Mouse (Mus musculus) adrenal gland, postnatal 10 days (tissue): ENCODE results near the gene Gtpbp4. TPM values are rescaled to one million over a fixed set of nuclear protein-coding genes. Genes with fewer than 3 reads are reported as not detected.
A peak's percentile ranks its signal among the peaks of the same experiment; 100 is the strongest.
"Not testable (repeated sequence)": the region's sequence is repeated elsewhere in the genome, so short reads cannot be mapped to it uniquely, and the experiment has no call there.

Source experiments
- DNase-seq: peaks from one replicate; pipeline ENCODE4 v3.0.0; 2021; ENCODE audit warnings: mixed read lengths
- microRNA-seq: library from miRNA; unstranded; fragments of <30 nt; microRNA quantifications from one replicate; pipeline ENCODE4 v1.2.0, GENCODE M21; 2021
- total RNA-seq, 2 experiments: library from RNA; stranded (reverse); gene quantifications; 2 replicates each; pipeline ENCODE4 v1.2.3; 2021

Gene Gtpbp4
- total RNA-seq, 2 experiments from 2014 or later = 59.4 to 60.0 TPM

GRCm38 (mm10) chr13:8972369-8972768 lies 23.5 kb downstream of the Gtpbp4 start:
- no peak for DNase-seq

GRCm38 (mm10) chr13:8967742-8968141 lies 28.1 kb downstream of the Gtpbp4 start:
- DNase-seq = no peak

DNA sequence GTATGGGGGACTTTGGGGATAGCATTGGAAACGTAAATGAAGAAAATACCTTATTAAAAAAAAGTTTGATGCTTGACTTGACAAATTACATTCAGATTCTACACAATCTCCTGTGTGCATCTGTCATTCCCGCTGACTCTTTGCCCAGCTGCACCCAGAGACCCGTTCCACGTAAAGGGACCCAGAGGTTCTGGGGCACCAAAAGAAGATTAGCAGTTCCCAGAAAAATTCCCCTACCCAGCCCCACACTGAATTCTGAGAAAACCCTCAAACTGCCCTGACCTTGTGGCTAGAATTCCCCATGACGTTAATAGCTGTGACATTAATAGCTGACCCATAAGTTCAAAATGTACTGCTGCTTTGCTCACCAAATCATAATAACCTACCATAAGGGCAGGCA lies 30.7 kb downstream of the Gtpbp4 start:
- no peak for DNase-seq

DNA sequence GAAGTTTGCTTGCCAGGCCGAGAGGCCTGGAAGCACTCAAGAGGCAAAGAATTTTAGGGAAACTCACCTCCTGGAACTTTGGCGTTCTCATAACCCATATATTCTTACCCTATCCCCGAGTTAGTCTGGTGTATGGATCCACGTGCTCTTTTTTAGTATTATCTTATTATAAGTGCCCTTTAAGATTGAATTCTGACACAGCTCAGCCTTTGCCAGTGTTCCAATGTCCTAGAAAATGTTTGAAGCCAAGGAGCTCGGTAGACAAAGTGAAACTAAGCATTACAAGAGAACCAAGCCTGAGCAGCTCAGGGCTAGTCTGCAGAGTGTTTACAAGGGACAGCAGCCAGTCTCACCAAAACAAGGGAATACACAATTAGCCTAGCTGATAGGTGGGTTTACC lies 33.6 kb downstream of the Gtpbp4 start:
- DNase-seq = peak; percentile 9

DNA sequence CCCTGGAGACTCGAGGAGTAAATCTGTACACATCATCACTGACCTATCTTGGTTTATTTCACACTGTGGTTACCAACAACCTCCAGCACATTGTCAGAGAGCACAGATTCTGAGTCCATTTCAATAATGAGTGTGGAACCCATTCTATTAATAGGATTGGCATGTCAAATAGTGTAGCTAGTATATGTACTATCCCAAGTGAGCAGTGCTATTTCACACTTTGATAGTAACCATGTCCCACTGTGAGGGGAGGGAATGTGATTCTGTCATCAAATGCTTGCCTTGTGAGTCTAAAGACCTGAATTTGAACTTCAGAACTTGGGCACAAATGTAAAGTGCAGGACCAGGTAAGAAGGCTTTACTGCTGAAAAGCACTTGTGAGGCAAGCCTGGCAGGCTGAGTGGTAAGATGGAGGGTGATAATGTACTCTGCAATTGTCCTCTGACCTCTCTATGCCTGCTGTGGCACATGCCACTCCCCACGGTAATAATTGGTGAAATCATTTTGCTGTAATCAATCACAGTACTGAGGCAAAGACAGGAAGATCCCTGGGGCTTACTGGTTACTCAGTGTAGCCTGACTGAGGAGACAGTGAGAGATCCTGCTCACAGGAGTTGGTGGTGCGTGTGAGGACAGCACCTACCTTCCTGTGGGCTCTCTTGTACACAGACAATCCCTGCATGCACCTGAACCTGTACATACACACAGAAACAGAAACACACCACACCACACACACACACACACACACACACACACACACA lies 34.6 kb downstream of the Gtpbp4 start:
- not testable (repeated sequence) for DNase-seq

DNA sequence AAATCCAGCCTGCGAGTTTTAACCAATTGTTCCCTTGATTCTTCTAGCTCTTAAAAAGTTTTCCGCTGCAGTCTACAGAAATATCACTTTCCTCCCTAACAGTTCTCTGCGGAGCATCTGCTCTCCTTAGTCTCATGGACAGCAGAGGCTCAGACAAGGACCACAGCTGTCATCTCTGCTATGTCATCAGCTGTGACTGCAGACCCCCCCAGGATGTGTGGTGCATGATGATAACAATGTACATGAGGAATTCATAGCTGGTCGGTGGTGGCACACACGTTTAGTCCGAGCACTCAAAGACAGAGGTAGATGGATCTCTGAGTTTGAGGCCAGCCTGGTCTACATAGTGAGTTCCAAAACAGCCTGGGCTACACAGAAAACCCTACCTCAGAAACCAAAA lies 36.3 kb downstream of the Gtpbp4 start:
- DNase-seq = not testable (repeated sequence)

DNA sequence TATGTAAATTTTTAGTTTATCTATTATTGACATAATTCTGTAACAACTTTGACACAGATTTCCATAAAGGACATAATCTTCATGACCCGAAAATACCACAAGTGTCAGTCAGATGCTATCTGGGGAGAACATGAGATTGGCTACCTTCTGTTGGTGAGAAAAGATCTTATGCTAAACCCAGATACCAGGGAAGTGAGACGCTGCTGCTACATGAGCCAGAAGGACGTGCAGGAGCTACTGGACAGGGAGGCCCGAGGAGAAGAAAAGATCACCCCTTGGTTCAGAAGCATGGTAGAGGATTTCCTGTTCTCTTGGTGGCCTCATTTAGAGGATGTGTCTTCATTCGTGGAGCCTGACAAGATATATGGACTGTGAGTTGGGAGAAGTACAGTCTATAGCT lies 36.8 kb downstream of the Gtpbp4 start:
- not testable (repeated sequence) for DNase-seq

- not testable (repeated sequence) for DNase-seq
Observed at GRCm38 (mm10) chr13:8956873-8957272, 39.0 kb downstream of the Gtpbp4 start.

DNA sequence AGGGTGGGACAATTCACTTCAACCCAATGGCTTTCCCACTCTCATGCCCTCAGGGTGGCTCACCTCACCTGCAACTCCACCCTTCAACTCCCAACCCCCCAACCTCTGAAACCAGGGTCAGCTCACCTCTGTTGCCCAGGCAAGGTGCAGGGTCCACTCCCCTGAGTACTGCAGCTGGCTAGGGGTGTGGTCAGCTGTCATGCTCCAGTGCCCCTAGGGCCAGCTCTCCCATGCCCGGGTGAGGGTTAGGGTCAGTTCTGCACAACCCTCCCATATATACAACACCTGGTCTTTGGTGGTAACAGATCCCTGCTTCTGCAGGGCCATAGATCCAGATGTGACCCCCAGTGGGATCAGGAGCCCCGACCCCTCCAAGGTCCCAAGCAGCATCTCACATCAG lies 40.8 kb downstream of the Gtpbp4 start:
- not testable (repeated sequence) for DNase-seq

DNA sequence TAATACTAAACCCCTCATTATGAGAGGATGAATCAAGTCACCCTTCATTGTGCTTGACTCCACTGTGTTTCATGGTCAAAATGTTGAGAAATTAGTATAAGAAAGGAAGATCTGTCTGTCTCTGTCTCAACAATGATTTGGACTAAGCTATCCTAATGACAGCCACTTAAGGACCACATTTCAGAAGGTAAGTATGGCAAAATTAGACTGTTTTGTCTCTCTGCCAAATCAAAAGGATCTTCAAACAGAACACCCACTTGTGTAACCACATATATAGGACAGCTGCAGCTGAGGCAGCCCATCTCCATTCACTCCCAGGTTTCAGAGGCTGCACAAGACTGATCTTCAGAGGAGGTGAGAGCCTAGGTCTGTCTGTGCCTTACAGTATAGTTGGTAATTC lies 43.3 kb downstream of the Gtpbp4 start, which contains the start of gene Idi2:
TSS of gene Idi2 (plus strand) at position 301 of the 400 bp plus-strand sequence.
- DNase-seq = not testable (repeated sequence)

- not testable (repeated sequence) for DNase-seq
Observed at GRCm38 (mm10) chr13:8948131-8948530, 47.8 kb downstream of the Gtpbp4 start, which contains the start of gene Gm9745. TSS of gene Gm9745 (minus strand) at chr13:8948231.

DNA sequence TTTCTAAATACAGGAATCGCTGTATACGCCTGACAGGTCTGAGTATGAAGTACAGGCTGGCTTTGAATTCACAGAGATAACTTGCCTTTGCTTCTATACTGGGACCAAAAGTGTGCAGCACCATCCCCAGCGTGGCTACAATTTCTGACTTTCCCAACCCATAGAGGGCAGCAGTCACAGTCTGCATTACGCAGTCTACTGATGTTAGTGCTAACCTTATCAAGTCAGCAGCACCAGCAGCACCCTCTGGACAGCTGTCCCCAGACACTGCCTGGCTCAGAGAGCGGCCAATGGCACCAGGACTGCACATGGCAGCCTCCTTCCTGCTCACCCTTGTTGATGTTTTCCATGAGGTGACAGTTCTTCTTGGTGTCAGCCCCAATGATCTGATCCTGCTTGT lies 52.1 kb downstream of the Gtpbp4 start:
- not testable (repeated sequence) for DNase-seq

DNA sequence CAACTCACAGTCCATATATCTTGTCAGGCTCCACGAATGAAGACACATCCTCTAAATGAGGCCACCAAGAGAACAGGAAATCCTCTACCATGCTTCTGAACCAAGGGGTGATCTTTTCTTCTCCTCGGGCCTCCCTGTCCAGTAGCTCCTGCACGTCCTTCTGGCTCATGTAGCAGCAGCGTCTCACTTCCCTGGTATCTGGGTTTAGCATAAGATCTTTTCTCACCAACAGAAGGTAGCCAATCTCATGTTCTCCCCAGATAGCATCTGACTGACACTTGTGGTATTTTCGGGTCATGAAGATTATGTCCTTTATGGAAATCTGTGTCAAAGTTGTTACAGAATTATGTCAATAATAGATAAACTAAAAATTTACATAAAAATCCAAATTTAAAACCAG lies 54.2 kb downstream of the Gtpbp4 start:
- DNase-seq = not testable (repeated sequence)

GRCm38 (mm10) chr13:8941110-8941509 lies 54.8 kb downstream of the Gtpbp4 start:
- not testable (repeated sequence) for DNase-seq

DNA sequence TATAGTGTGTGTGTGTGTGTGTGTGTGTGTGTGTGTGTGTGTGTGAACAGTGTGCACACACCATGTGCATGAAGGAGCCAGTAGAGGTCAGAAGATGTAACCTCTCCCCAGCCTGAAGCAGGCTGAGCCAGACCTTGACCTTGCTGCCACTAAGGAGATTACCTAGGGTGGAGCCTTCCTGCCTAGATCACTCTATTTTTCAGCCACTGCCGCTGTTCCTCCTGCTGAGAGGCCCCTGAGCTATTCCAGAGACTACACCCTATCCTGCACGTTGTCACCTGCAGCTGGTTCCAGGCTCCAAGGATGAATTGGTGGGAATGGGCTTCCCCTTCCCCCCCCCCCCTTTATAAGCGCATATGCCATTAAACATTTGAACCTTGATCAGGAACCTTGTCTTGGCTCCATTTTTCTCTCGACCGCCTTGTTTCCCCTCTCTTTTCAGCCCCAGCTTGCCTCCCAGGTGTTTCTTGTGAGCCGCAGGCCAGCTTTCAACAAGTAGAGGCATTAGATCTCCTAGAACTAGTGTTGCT lies 58.2 kb downstream of the Gtpbp4 start:
- not testable (repeated sequence) for DNase-seq

GRCm38 (mm10) chr13:8933499-8933898 lies 62.4 kb downstream of the Gtpbp4 start:
- no peak for DNase-seq

Small RNA genes within 50 kb of the gene (microRNA-seq; reads per million reads assigned to microRNA genes)
- gene Gm22750 = not detected

Other genes with a start within 250 kb of the Gtpbp4 start
- 10 to 100 TPM; 28.5 to 36.1 TPM for gene Wdr37, start 124.2 kb downstream of the Gtpbp4 start, total RNA-seq
- 10 to 100 TPM; 16.1 to 20.7 TPM for gene Idi1, start 110.6 kb downstream of the Gtpbp4 start, total RNA-seq
- not detected for gene Gm9745, start 47.9 kb downstream of the Gtpbp4 start, total RNA-seq
- gene Idi2, start 43.2 kb downstream of the Gtpbp4 start, total RNA-seq = not detected
- 10 to 100 TPM; 59.9 to 68.7 TPM for gene Larp4b, start 97.8 kb upstream of the Gtpbp4 start, total RNA-seq